Mouse (Mus musculus): Measurements from ENCODE around the gene Pde3a.

Pde3a gene

GRCm38 (mm10) chr6:141404649-141405048, 155.6 kb downstream of the Pde3a start:
- no peak for DNase-seq (ENCODE audit: low spot score in 2 of 2)

DNA sequence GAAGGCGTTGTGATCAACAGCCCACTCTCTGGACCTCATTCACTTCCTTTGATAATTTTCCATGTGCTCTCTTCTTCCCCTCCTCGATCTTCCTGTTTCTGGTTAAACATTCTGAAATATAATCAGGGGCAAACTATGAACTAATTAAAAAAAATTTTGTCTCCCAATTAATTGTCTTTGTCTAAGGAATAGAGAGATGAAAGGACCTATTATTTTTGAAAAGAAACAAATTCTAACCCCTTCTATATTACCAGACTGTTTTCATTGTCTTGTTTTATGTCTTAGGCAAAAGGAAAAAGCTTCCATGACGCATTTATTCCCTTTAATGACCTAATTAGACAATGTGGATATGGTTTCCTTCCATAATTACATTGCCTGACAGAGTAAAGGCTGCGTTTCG, 156.4 kb downstream of the Pde3a start:
- no peak for DNase-seq (ENCODE audit: low spot score in 2 of 2)

DNA sequence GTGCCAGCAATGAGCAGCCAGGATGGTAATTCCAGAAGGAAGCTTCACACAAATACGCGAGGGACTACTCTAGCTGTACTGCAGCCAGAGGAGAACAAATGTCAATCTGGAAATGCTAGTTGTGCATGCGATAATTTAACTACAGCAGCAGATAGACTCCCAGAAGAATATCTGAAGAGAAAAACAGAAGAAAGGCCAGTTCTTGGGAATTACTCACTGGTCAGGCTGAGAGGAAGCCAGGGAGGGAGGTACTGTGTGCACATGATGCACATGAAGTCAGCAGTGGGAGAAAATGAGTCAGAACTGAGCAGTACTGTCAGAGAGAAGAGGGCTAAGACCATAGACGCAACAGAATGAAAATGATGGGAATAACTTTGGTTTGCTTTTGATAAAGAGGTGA, 159.7 kb downstream of the Pde3a start:
- DNase-seq (ENCODE audit: low spot score in 2 of 2), result no peak

GRCm38 (mm10) chr6:141410836-141411235, 161.8 kb downstream of the Pde3a start:
- no peak for DNase-seq (ENCODE audit: low spot score in 2 of 2)

DNA sequence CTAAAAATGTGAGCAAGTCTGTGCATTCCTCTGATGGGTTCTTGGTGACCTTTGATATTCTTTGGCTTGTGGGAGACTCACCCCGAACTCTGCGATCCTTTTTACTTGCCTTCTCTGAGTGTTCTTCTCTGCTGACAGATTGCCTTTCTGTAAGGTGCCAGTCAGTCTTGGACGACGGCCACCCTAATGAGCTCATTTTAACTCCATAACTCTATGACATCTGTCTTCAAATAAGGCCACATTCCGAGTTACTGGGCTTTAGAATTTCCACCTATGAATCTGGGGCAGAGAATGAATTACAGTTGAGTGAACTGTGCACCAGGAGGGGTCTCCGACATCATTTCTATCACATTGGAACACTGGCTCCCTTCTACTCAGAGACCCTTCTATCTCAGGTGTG, 176.0 kb downstream of the Pde3a start:
- no peak for DNase-seq (ENCODE audit: low spot score in 2 of 2)

DNA sequence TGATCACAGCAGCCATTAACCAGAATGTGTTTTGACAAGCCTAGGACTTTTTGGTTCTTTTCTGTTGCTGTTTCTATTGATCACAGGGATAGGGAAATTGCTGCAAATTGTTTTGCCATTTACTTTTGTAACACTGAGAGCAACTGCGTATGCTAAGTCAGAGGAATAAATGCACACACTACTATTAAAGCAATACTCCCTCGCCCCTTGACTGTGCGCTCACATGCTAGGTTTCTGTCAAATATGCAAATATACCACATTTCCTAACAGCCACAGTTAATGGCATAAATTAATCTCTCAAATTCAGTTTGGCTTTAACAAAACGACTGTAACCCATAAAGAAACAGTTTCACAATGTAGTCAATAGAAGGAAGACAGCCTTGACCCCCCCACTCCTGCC, 179.5 kb downstream of the Pde3a start:
- DNase-seq (ENCODE audit: low spot score in 2 of 2), result no peak

- no peak for DNase-seq (ENCODE audit: low spot score in 2 of 2)
Measured at GRCm38 (mm10) chr6:141430134-141430533, 181.1 kb downstream of the Pde3a start.

- DNase-seq (ENCODE audit: low spot score in 2 of 2), result no peak
Measured at GRCm38 (mm10) chr6:141432271-141432974, 183.4 kb downstream of the Pde3a start.

DNA sequence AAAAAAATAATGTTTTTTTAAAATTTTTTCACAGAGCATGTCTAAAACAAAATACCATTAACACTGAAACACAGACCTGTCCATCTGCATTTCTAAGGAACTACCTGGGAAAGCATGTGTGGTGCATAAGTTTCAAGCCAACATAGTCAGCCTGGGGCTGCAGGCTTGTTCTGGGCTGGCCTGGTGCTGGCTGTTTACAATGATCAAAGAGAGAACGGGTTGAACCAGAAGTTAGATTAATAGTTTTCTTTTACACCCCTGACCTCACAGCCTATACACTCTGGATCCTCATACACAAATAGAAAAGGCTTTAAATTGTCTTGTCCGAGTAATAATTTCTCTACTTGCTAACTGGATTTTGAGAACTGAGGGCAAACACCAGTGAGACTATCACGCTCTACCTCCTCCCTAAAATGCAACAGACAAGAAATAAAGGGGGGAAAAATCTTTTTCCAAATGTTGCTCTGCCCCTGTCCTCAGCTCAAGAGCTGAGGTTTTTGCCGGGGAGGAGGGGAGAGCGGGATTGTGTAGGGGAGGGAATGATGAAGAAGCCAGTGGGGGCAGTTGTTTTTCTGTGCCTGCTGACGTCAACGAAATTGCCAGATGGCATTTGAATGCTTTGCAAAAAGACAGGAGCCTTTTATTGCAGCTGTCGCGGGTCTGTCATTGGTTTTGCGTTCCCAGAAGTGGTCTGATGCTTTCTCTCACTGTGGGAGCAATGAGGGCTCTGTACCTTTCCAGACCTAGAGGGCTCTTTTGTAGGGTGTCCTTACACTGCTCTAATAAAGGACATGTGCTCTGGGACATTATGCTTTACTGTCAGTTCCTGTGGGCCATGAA, 185.1 kb downstream of the Pde3a start:
- DNase-seq (ENCODE audit: low spot score in 2 of 2), result peak in 1 of 2 experiments; percentile 8

GRCm38 (mm10) chr6:141435160-141435559, 186.1 kb downstream of the Pde3a start:
- no peak for DNase-seq (ENCODE audit: low spot score in 2 of 2)

GRCm38 (mm10) chr6:141439965-141440364, 190.9 kb downstream of the Pde3a start:
- no peak for DNase-seq (ENCODE audit: low spot score in 2 of 2)

GRCm38 (mm10) chr6:141447547-141447946, 198.5 kb downstream of the Pde3a start:
- DNase-seq (ENCODE audit: low spot score in 2 of 2), result peak; percentile 49 to 57

DNA sequence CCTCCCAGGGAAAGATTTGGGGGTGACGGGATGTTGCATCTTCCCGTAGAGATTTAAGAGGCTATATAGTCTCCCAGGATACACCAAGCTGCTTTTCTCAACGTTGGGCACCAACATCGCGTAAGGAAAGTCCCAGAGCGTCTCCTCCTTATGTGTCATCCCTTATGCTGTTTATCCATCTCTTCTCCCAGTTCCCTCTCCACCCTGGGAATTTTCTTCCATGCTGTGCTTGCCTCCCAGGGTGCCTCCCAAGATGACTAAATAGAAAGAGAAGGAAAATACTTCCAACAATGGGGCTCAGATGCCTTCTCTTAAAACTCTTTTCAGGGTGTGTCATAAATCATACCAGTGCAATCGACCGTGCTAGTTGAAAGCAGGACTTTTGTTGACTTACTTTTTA, 199.8 kb downstream of the Pde3a start:
- no peak for DNase-seq (ENCODE audit: low spot score in 2 of 2)

- no peak for DNase-seq (ENCODE audit: low spot score in 2 of 2)
Measured at GRCm38 (mm10) chr6:141455335-141455734, 206.3 kb downstream of the Pde3a start.

DNA sequence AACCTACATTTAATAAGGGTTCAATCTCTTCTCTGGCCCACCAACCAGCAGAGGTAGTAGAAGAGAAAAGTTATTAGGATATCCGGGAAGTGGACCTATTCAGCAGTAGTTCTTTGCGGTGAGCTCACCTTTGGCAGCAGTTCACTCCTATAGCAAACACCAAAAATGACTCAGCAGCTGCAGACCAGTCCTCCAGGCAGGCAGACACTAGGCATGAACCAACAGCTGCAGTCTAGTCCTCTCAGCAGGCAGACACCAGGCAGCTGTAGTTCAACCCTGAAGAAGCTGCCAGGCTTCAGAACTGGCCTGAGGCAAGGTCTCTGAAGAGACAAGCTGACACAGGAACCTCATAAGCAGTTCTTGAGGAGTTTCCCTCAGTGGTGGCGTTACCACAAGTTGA, 207.5 kb downstream of the Pde3a start:
- no peak for DNase-seq (ENCODE audit: low spot score in 2 of 2)

DNA sequence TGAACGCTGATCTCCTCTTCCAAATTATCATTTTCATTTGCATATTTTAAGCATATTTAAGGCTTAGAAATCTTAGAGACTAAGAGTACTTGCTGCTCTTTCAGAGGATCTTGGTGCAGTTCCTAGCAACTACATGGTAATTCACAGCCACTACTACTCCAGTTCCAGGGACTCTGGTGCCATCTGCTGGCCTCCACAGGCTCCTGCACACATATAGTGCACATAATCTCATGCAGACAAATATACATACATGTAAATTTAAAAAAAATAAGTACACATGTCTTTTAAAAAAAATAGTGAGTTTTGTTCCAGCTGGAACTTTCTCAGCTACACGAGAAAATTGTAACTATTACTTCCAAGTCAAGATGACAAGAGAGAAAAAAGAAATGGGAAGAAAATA, 221.2 kb downstream of the Pde3a start:
- no peak for DNase-seq (ENCODE audit: low spot score in 2 of 2)

- no peak for DNase-seq (ENCODE audit: low spot score in 2 of 2)
Measured at GRCm38 (mm10) chr6:141474223-141474622, 225.2 kb downstream of the Pde3a start.

- DNase-seq (ENCODE audit: low spot score in 2 of 2), result no peak
Measured at GRCm38 (mm10) chr6:141474696-141475095, 225.6 kb downstream of the Pde3a start.

DNA sequence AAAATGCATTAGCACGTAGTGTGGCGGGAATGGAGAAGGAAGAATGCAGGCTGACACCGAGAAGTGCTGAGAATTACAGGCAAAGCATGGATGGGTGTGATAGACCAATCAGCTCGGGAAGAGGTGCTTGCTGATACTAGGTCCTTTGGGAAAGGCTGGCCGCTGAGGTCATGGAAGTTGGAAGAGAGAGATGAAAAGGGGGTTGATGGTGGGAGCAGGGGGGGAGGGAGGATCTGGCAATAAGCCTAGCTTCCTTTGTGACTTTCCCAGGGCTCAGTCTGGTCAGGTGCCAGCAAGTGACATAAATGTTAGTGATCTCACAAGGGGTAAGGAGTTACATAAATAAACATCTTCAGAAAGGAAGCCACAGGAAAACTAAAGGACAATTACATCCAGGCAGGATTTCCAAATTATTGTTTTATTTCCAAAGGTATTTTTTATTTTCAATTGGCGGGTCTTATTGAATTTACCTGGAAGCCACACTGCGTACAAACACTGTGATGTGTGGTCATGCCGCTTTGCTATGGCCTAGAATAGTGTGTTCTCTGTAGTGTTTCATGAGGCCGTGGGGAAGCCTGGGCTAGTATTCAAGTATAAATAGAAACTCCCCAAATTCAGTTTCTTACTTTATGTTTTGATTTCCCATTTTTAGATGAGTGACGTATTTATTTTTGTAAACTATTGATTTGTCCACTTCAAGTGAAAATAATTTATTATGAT, 236.4 kb downstream of the Pde3a start:
- DNase-seq (ENCODE audit: low spot score in 2 of 2), result no peak

DNA sequence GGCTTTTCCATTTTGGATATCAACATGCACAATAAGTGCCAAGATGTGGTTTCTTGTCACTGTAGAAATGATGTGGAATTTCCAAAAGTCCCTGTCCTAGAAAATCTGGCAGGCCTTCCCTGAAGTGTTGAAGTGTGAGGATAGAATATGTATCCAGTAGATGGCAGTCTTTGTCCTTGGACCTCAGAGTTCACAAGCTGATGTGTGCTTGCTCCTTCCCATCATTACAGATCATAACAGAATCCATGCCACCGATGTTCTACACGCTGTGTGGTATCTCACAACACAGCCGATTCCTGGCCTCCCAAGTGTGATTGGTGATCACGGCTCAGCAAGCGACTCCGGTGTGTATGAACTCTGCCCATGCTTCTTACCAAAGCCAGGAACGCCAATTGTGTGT, 238.2 kb downstream of the Pde3a start:
- DNase-seq (ENCODE audit: low spot score in 2 of 2), result no peak

- peak; percentile 31 to 42 for DNase-seq (ENCODE audit: low spot score in 2 of 2)
Measured at GRCm38 (mm10) chr6:141488619-141489018, 239.6 kb downstream of the Pde3a start.

DNA sequence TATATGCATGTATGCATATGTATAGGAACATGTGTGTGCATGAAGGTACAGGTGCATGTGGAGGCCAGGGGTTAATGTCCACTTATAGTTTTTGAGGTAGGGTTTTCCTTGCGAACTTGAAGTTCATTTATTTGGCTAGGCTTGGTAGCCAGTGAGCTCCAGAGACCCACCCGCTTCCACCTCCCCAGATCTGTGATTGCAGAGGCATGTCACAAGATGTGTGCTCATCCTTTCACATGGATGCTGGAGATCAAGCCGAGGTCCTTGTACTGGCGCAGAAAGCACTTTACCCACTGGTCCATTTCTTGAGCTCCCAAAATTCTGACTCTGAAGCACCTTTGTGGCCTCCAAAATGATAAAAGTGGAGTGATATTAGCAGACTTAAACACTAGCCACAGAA, 245.8 kb downstream of the Pde3a start:
- DNase-seq (ENCODE audit: low spot score in 2 of 2), result no peak
